ENCODE assay signal across 23 mouse cellular contexts in the genomic region with DNA sequence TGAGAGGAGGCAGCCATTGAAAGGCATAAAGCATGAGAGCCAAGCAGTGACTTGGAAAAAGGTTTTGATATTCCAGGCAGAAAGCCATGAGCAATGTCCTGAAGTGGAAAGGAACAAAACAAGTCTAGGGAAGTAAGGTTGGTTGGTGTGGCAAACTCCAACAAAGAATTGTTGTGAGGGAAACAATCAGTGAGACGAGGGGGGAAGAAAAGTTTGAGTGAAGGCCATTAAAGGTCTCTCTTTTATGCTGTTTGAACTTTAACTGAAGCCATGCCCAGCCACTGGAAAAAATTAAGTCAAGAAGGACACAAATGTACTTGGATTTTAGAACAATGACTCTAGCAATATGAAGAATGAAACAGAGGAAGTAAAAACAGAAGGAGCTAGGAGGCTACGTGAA.
DNase-seq lines count a peak whose midpoint lies in the region; ATAC-seq and TF ChIP-seq lines count a peak whose summit lies in the region.
"Had no signal": no experiment of that assay in that cellular context is flagged by ENCODE, and none has a peak within 500 bp of the region (broad histone marks: within the 10 kb centered on the region; RNA-seq: fewer than 3 reads in every experiment).

No protein-coding gene starts in this region.

- no peaks in the 10 kb centered on the region for H3K4me1 ChIP-seq in midbrain, embryonic 11.5 days (ENCODE audit: control insufficient read depth, insufficient read depth, low read length)
- no peaks in the 10 kb centered on the region for H3K4me1 ChIP-seq in midbrain, embryonic 14.5 days (ENCODE audit: control insufficient read depth, insufficient read depth, low read length)
- peaks cover 3% of the 10 kb centered on the region; the same call in 1 of the 2 replicates for H3K4me1 ChIP-seq in embryonic fibroblast, embryonic 13.5 days (ENCODE audit: control insufficient read depth, insufficient read depth, low read length)
- H3K4me1 ChIP-seq: forebrain, embryonic 15.5 days had no signal

- no peak for ATAC-seq in midbrain, embryonic 11.5 days (ENCODE audit: low FRiP score)
- no peak for ATAC-seq in midbrain, embryonic 14.5 days (ENCODE audit: low FRiP score, low TSS enrichment)
- no peak for ATAC-seq in cerebellum, adult (ENCODE audit: insufficient number of reproducible peaks, low FRiP score, low TSS enrichment)
- ATAC-seq: CD4-positive, CD25-positive, alpha-beta regulatory T cell, adult 4 months; forebrain, embryonic 15.5 days; forebrain, postnatal 0 days had no signal

- H3K4me3 ChIP-seq in midbrain, embryonic 11.5 days (ENCODE audit: low read depth, low read length): no peak overlapping the region
- H3K4me3 ChIP-seq in midbrain, embryonic 14.5 days (replicated peaks; ENCODE audit: low read depth, low read length): no peak overlapping the region
- no peak overlapping the region for H3K4me3 ChIP-seq in embryonic fibroblast, embryonic 13.5 days (ENCODE audit: insufficient read depth, low read length)
- H3K4me3 ChIP-seq: forebrain, embryonic 13.5 days; forebrain, embryonic 15.5 days had no signal

- peak; percentile 80 for DNase-seq in midbrain, embryonic 11.5 days (ENCODE audit: low spot score, missing footprints)
- DNase-seq in midbrain, embryonic 14.5 days: no peak
- peak; percentile 59 for DNase-seq in Muller cell, postnatal 12 days (ENCODE audit: inconsistent ontology term)
- DNase-seq in brain, embryonic 14.5 days (ENCODE audit: low read depth): peak; percentile 8
- DNase-seq in urinary bladder, postnatal 4 days (ENCODE audit: low spot score in 2 of 2): no peak
- no peak for DNase-seq in lung, postnatal 10 days
- DNase-seq: adrenal gland, adult 8-10 months; adrenal gland, postnatal 14 days; adrenal gland, postnatal 36 days; B cell, adult 2 months; cerebellum, adult 11-12 months; cerebellum, adult 2 months; cerebellum, adult 9-10 months; cerebellum, postnatal 10 days; cerebellum, postnatal 25 days; forebrain, postnatal 0 days had no signal

- WGBS in midbrain, embryonic 11.5 days: 65% methylated on average over 2 of the region's 2 CpGs
- WGBS in midbrain, embryonic 14.5 days: 66% methylated on average over 2 of the region's 2 CpGs

- no peaks in the 10 kb centered on the region for H3K27me3 ChIP-seq in midbrain, embryonic 11.5 days (ENCODE audit: control insufficient read depth, insufficient read depth, low read length)
- H3K27me3 ChIP-seq in midbrain, embryonic 14.5 days (ENCODE audit: control insufficient read depth, insufficient read depth, low read length): no peaks in the 10 kb centered on the region
- H3K27me3 ChIP-seq: CH12.LX; forebrain, embryonic 13.5 days; forebrain, embryonic 15.5 days had no signal

- no peak overlapping the region for H3K9ac ChIP-seq in midbrain, embryonic 11.5 days (ENCODE audit: low read length)
- H3K9ac ChIP-seq in midbrain, embryonic 14.5 days (replicated peaks; ENCODE audit: low read length): no peak overlapping the region
- H3K9ac ChIP-seq: forebrain, embryonic 13.5 days; forebrain, embryonic 15.5 days; forebrain, postnatal 0 days had no signal

- H3K4me2 ChIP-seq in midbrain, embryonic 11.5 days: no peak overlapping the region
- H3K4me2 ChIP-seq in midbrain, embryonic 14.5 days (ENCODE audit: low read length): no peak overlapping the region
- H3K4me2 ChIP-seq: forebrain, embryonic 13.5 days; forebrain, embryonic 15.5 days had no signal

- H3K27ac ChIP-seq in midbrain, embryonic 11.5 days (ENCODE audit: low read depth, low read length): no peak overlapping the region
- no peak overlapping the region for H3K27ac ChIP-seq in midbrain, embryonic 14.5 days (replicated peaks; ENCODE audit: low read depth, low read length)
- H3K27ac ChIP-seq in embryonic fibroblast, embryonic 13.5 days (ENCODE audit: insufficient read depth, low read length): peak overlapping the region; percentile 61
- H3K27ac ChIP-seq: forebrain, embryonic 13.5 days; forebrain, embryonic 15.5 days had no signal

- TF ChIP-seq CTCF in brain, embryonic 14.5 days (IDR thresholded peaks at IDR 0.05; ENCODE audit: borderline replicate concordance, extremely low read depth, insufficient read depth, insufficient read length): no peak
- no peak for TF ChIP-seq CTCF in embryonic fibroblast, embryonic 13.5 days (IDR thresholded peaks at IDR 0.05; ENCODE audit: borderline replicate concordance, insufficient read depth, low read length)

- no peaks in the 10 kb centered on the region for H3K9me3 ChIP-seq in midbrain, embryonic 11.5 days (ENCODE audit: control insufficient read depth, low read length)
- H3K9me3 ChIP-seq in midbrain, embryonic 14.5 days (ENCODE audit: control insufficient read depth, low read length): no peaks in the 10 kb centered on the region
- H3K9me3 ChIP-seq: forebrain, embryonic 13.5 days; forebrain, embryonic 15.5 days had no signal

- no peak for TF ChIP-seq POLR2A in brain, embryonic 14.5 days (IDR thresholded peaks at IDR 0.05; ENCODE audit: borderline replicate concordance, extremely low read depth, insufficient read depth, insufficient read length, poor library complexity, severe bottlenecking)
- TF ChIP-seq POLR2A in embryonic fibroblast, embryonic 13.5 days (IDR thresholded peaks at IDR 0.05; ENCODE audit: low read depth, low read length): no peak

- no peaks in the 10 kb centered on the region for H3K36me3 ChIP-seq in midbrain, embryonic 11.5 days (ENCODE audit: control insufficient read depth, insufficient read depth, low read length)
- H3K36me3 ChIP-seq in midbrain, embryonic 14.5 days (ENCODE audit: control insufficient read depth, insufficient read depth, low read length): no peaks in the 10 kb centered on the region
- H3K36me3 ChIP-seq: forebrain, embryonic 15.5 days; G1E had no signal

Comparison
In these comparisons a context has a peak if more than half of its experiments do, and no peak if none do; other contexts are left out.
1. DNase-seq: peak in midbrain, embryonic 11.5 days (single experiment), Muller cell, postnatal 12 days (single experiment) and brain, embryonic 14.5 days (single experiment); none in midbrain, embryonic 14.5 days (single experiment), urinary bladder, postnatal 4 days (0 of 2) and lung, postnatal 10 days (single experiment).